Mouse (Mus musculus) spleen, adult 12 weeks (tissue): ENCODE results near the gene Serpina3k.
"Not testable (repeated sequence)": the region's sequence is repeated elsewhere in the genome, so short reads cannot be mapped to it uniquely, and the experiment has no call there.

ENCODE experiments used
- DNase-seq: peaks from one replicate; pipeline ENCODE4 v3.0.0; 2022; ENCODE audit warnings: low spot score

Gene Serpina3k

GRCm38 (mm10) chr12:104388477-104388876 is 50.2 kb downstream of the Serpina3k start:
- DNase-seq, result no peak

- not testable (repeated sequence) for DNase-seq
These were observed 52.8 kb downstream of the Serpina3k start for GRCm38 (mm10) chr12:104391057-104391456.
